In the genomic region with DNA sequence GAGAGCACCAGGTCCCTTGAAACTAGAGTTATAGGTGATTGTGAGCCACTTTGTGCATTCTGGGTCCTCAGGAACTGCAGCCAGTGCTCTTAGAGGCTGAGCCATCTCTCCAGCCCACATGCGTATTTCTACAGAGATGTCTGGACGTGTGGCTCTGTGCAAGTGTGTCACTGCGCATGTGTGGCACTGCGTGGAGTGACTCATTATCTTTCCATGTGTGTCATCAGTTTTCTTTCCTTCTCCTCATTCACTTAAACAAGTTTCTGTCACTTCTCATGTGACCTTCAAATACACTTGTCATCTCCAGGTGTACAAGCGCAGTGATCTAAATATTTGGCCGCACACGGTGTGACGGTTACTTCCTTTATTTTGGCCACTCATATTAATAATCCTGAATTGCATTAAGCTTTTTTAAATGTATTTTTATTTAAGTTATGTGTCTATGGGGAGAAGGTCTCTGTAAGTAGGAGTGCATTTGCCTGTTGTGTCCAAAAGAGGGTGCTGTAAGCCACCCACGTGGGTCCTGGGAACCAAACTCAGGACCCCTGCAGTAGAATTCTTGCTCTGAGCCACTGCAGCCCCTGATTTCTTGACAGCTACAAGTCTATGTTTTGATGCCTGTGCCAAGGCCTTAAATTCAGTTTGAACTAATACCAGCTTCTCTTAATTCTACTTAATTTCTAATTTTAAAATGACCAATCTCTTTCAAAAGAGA, we compare ENCODE assay signal across 9 mouse cellular contexts. TPM values are rescaled to one million over a fixed set of nuclear protein-coding genes. Genes with fewer than 3 reads are reported as not detected.
DNase-seq lines count a peak whose midpoint lies in the region; TF ChIP-seq lines count a peak whose summit lies in the region.
"Had no signal": no experiment of that assay in that cellular context is flagged by ENCODE, and none has a peak within 500 bp of the region (broad histone marks: within the 10 kb centered on the region; RNA-seq: fewer than 3 reads in every experiment).

No protein-coding gene starts in this region.

- TF ChIP-seq CTCF in E14TG2a.4 (conservative IDR thresholded peaks at IDR 0.05; ENCODE audit: low read length): peak; percentile 56

- H3K36me3 ChIP-seq in E14TG2a.4 (ENCODE audit: insufficient read depth, low read length): no peaks in the 10 kb centered on the region
- H3K36me3 ChIP-seq: hindbrain, embryonic 13.5 days; liver, embryonic 13.5 days had no signal

- peak; percentile 46 for DNase-seq in kidney, adult 9 months
- DNase-seq in kidney, adult 11 months: no peak
- DNase-seq in adrenal gland, postnatal 25 days: peak; percentile 8
- peak; percentile 22 for DNase-seq in lung, postnatal 10 days
- DNase-seq in ovary, postnatal 10 days (ENCODE audit: low spot score): no peak
- DNase-seq in cerebellum, adult 9-11 months: no peak
- DNase-seq: liver, embryonic 13.5 days had no signal

- no peaks in the 10 kb centered on the region for H3K9me3 ChIP-seq in E14TG2a.4 (ENCODE audit: low read length)
- H3K9me3 ChIP-seq: hindbrain, embryonic 13.5 days; liver, embryonic 13.5 days had no signal

- H3K4me3 ChIP-seq in E14TG2a.4 (replicated peaks; ENCODE audit: low read length): no peak overlapping the region
- H3K4me3 ChIP-seq: hindbrain, embryonic 13.5 days; liver, embryonic 13.5 days had no signal

- no peaks in the 10 kb centered on the region for H3K27me3 ChIP-seq in E14TG2a.4 (ENCODE audit: insufficient read depth, low read length)
- H3K27me3 ChIP-seq: hindbrain, embryonic 13.5 days; liver, embryonic 13.5 days had no signal

- peaks cover 1% of the 10 kb centered on the region; the same call in 1 of the 2 replicates for H3K4me1 ChIP-seq in E14TG2a.4 (replicated peaks; ENCODE audit: low read depth, low read length)
- H3K4me1 ChIP-seq: liver, embryonic 13.5 days had no signal

RNA-seq across cellular contexts. Expression of gene Mepe, which starts 19.6 kb away (rescaled TPM):
- total RNA-seq in adrenal gland, postnatal 25 days (2021): not detected in 2 replicates

RNA-seq across cellular contexts. Expression of gene Ibsp, which starts 45.7 kb away (rescaled TPM):
- not detected in 2 replicates for total RNA-seq in adrenal gland, postnatal 25 days (2021)

Comparison
In these comparisons a context has a peak if more than half of its experiments do, and no peak if none do; other contexts are left out.
1. DNase-seq: peak in kidney, adult 9 months (single experiment), adrenal gland, postnatal 25 days (single experiment) and lung, postnatal 10 days (single experiment); none in kidney, adult 11 months (single experiment), ovary, postnatal 10 days (single experiment) and cerebellum, adult 9-11 months (single experiment).